Mouse (Mus musculus) inflammation-experienced regulatory T-cells, adult 6 months (primary cell): Measurements from ENCODE around the gene Snx29. TPM values are rescaled to one million over a fixed set of nuclear protein-coding genes. Genes with fewer than 3 reads are reported as not detected.

Experiments
- ATAC-seq: one replicate; pipeline ENCODE4 v1.8.0; 2017
- polyA plus RNA-seq, 3 experiments: library from polyadenylated mRNA; unstranded; fragments of 100-300 nt; shearing (Covaris generic); gene quantifications; one replicate each; pipeline ENCODE4 v1.2.1; 2017

Gene Snx29
- polyA plus RNA-seq, 3 experiments from 2014 or later, result 4.4 to 14.3 (median 6.1) TPM

GRCm38 (mm10) chr16:11408726-11409125, 86.0 kb downstream of the Snx29 start:
- no peak for ATAC-seq

GRCm38 (mm10) chr16:11414631-11415030, 91.9 kb downstream of the Snx29 start:
- ATAC-seq, result no peak

GRCm38 (mm10) chr16:11418183-11418588, 95.5 kb downstream of the Snx29 start:
- peak; percentile 85 for ATAC-seq

- no peak for ATAC-seq
Measured at GRCm38 (mm10) chr16:11420311-11421080, 97.8 kb downstream of the Snx29 start.

- no peak for ATAC-seq
Measured at GRCm38 (mm10) chr16:11422165-11422564, 99.5 kb downstream of the Snx29 start.

GRCm38 (mm10) chr16:11422889-11423610, 100.3 kb downstream of the Snx29 start:
- ATAC-seq, result no peak

- peak; percentile 46 for ATAC-seq
Measured at GRCm38 (mm10) chr16:11423611-11424297, 101.0 kb downstream of the Snx29 start.

GRCm38 (mm10) chr16:11424568-11425145, 101.9 kb downstream of the Snx29 start:
- no peak for ATAC-seq

GRCm38 (mm10) chr16:11425279-11425678, 102.6 kb downstream of the Snx29 start:
- ATAC-seq, result no peak

GRCm38 (mm10) chr16:11426810-11427537, 104.3 kb downstream of the Snx29 start:
- no peak for ATAC-seq

GRCm38 (mm10) chr16:11429784-11430183, 107.1 kb downstream of the Snx29 start:
- ATAC-seq, result no peak

- ATAC-seq, result no peak
Measured at GRCm38 (mm10) chr16:11430520-11430919, 107.8 kb downstream of the Snx29 start.

- ATAC-seq, result no peak
Measured at GRCm38 (mm10) chr16:11433779-11434178, 111.1 kb downstream of the Snx29 start.

GRCm38 (mm10) chr16:11437641-11438040, 114.9 kb downstream of the Snx29 start:
- ATAC-seq, result no peak

- no peak for ATAC-seq
Measured at GRCm38 (mm10) chr16:11439417-11439816, 116.7 kb downstream of the Snx29 start.

- ATAC-seq, result no peak
Measured at GRCm38 (mm10) chr16:11441616-11442015, 118.9 kb downstream of the Snx29 start.

- ATAC-seq, result no peak
Measured at GRCm38 (mm10) chr16:11442534-11442933, 119.8 kb downstream of the Snx29 start.

GRCm38 (mm10) chr16:11444626-11445025, 121.9 kb downstream of the Snx29 start:
- ATAC-seq, result no peak

- ATAC-seq, result no peak
Measured at GRCm38 (mm10) chr16:11446977-11447376, 124.3 kb downstream of the Snx29 start.

- ATAC-seq, result no peak
Measured at GRCm38 (mm10) chr16:11447905-11448304, 125.2 kb downstream of the Snx29 start.

GRCm38 (mm10) chr16:11448696-11449095, 126.0 kb downstream of the Snx29 start:
- ATAC-seq, result peak; percentile 84

- no peak for ATAC-seq
Measured at GRCm38 (mm10) chr16:11449344-11449743, 126.6 kb downstream of the Snx29 start.
